Mouse (Mus musculus): Measurements from ENCODE around the gene Tcp10b.
"Not testable (repeated sequence)": the region's sequence is repeated elsewhere in the genome, so short reads cannot be mapped to it uniquely, and the experiment has no call there.

DNA sequence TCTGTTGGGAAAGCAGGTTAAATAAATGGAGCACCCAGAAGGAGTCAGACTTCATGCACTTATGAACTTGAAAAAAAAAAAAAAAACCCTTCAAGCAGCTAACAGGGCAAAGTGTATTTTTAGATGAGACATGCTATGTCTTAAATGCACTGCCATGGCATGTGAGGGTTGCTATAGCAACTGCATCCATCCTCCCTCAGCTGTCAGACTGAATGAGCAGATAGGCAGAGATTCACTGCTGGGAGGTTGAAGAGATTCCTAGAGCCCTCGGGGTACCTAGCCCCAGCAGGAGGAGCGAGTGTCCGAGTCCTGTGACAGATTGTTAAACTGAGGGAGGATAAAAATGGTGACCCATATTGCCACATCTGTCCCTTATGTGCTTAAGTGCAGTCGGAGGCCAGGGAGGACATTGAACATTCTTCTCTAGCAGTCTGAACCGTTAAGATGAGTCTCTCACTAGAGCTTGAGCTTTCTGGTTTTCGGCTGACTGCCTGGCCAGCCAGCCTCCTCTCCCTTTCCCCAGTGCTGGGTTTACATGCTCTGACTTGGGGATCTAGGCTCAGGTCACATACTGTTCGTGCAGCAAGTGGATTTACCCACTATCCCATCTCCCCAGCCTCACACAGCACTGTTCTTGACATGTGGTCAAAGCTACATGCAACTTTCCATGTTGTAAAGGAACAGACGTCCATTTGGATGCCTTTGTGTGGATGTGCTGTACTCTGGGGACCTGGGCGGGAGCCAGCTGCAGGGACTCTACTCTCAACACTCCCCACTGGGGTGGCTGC, 51.8 kb downstream of the Tcp10b start:
- TF ChIP-seq TAL1, GATA1 (IDR thresholded peaks at IDR 0.05; ENCODE audit: low read length): not testable (repeated sequence)

All from erythroblast, embryonic 14.5 days (primary cell).